ENCODE assay signal across 33 mouse cellular contexts in the genomic region with DNA sequence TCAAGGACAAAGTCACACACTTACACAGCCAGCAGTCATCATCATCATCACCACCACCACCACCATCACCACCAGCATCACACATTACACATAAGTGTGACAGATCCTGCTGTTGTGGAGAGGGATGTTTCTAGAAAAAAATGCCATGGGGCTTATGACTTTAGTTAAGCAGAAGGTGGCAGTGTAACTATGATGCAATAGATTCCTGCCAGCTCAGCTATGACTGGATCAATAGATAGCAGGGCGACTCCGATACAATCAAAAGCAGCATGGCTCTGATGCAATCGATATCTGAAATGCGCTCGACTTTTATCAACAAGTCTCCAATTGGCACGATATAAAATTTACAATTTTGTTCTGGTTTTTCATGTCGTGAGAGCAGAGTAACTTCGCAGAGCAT.
DNase-seq lines count a peak whose midpoint lies in the region; ATAC-seq and TF ChIP-seq lines count a peak whose summit lies in the region.
"Had no signal": no experiment of that assay in that cellular context is flagged by ENCODE, and none has a peak within 500 bp of the region (broad histone marks: within the 10 kb centered on the region; RNA-seq: fewer than 3 reads in every experiment).

No protein-coding gene starts in this region.

- 86% methylated on average over 8 of the region's 8 CpGs for WGBS in hindbrain, postnatal 0 days
- 86% methylated on average over 8 of the region's 8 CpGs for WGBS in hindbrain, embryonic 11.5 days
- WGBS in liver, embryonic 11.5 days, result 73% methylated on average over 8 of the region's 8 CpGs
- WGBS in liver, postnatal 0 days (ENCODE audit: insufficient replicate concordance), result 62% methylated on average over 8 of the region's 8 CpGs

- peak; percentile 37; the same call in 1 of the 2 replicates for TF ChIP-seq CTCF in hindbrain, postnatal 0 days (IDR thresholded peaks at IDR 0.05; ENCODE audit: low read depth)
- no peak for TF ChIP-seq CTCF in G1E (IDR thresholded peaks at IDR 0.05; ENCODE audit: low read depth, low read length)
- peak; percentile 39; the same call in 1 of the 2 replicates for TF ChIP-seq CTCF in liver, postnatal 0 days (IDR thresholded peaks at IDR 0.05; ENCODE audit: low read depth)

- no peak overlapping the region for H3K4me3 ChIP-seq in hindbrain, postnatal 0 days (ENCODE audit: low read length)
- no peak overlapping the region for H3K4me3 ChIP-seq in hindbrain, embryonic 11.5 days (ENCODE audit: low read depth, low read length)
- H3K4me3 ChIP-seq in liver, embryonic 11.5 days (ENCODE audit: low read depth, low read length), result no peak overlapping the region
- no peak overlapping the region for H3K4me3 ChIP-seq in G1E (ENCODE audit: low read depth, low read length)
- no peak overlapping the region for H3K4me3 ChIP-seq in liver, postnatal 0 days (ENCODE audit: low read depth, low read length)
- H3K4me3 ChIP-seq: embryonic facial prominence, embryonic 12.5 days; limb, embryonic 13.5 days; liver, embryonic 15.5 days; lung, embryonic 15.5 days; midbrain, embryonic 10.5 days; midbrain, embryonic 15.5 days; myocyte; neural tube, embryonic 12.5 days; stomach, embryonic 15.5 days had no signal

- ATAC-seq in hindbrain, postnatal 0 days, result no peak
- no peak for ATAC-seq in hindbrain, embryonic 11.5 days (ENCODE audit: low FRiP score)
- ATAC-seq in liver, embryonic 11.5 days (replicated peaks; ENCODE audit: low FRiP score), result 0 out of 2 replicates have a peak, but pooled peaks have one; percentile 20
- peak; percentile 51; the same call in 1 of the 2 replicates for ATAC-seq in G1E (ENCODE audit: extremely low read depth, insufficient number of reproducible peaks, low FRiP score, poor library complexity, severe bottlenecking)
- ATAC-seq in liver, postnatal 0 days, result peak; percentile 36; the same call in 1 of the 2 replicates
- ATAC-seq: inflammation-experienced regulatory T-cells, adult 6 months; midbrain, embryonic 15.5 days had no signal

- no peaks in the 10 kb centered on the region for H3K9me3 ChIP-seq in hindbrain, postnatal 0 days (ENCODE audit: low read length)
- H3K9me3 ChIP-seq in hindbrain, embryonic 11.5 days (ENCODE audit: control insufficient read depth, low read length), result no peaks in the 10 kb centered on the region
- no peaks in the 10 kb centered on the region for H3K9me3 ChIP-seq in liver, embryonic 11.5 days (ENCODE audit: control insufficient read depth, low read length)
- H3K9me3 ChIP-seq in G1E (replicated peaks), result no peaks in the 10 kb centered on the region
- H3K9me3 ChIP-seq in liver, postnatal 0 days (ENCODE audit: low read length), result no peaks in the 10 kb centered on the region
- H3K9me3 ChIP-seq: embryonic facial prominence, embryonic 12.5 days; limb, embryonic 13.5 days; liver, embryonic 15.5 days; lung, embryonic 15.5 days; midbrain, embryonic 10.5 days; midbrain, embryonic 15.5 days; neural tube, embryonic 12.5 days; stomach, embryonic 15.5 days had no signal

- no peaks in the 10 kb centered on the region for H3K4me1 ChIP-seq in hindbrain, postnatal 0 days (ENCODE audit: insufficient read depth, low read length)
- no peaks in the 10 kb centered on the region for H3K4me1 ChIP-seq in hindbrain, embryonic 11.5 days (replicated peaks; ENCODE audit: control insufficient read depth, insufficient read depth, low read length)
- H3K4me1 ChIP-seq in liver, embryonic 11.5 days (replicated peaks; ENCODE audit: control insufficient read depth, insufficient read depth, low read length), result no peaks in the 10 kb centered on the region
- H3K4me1 ChIP-seq in G1E (ENCODE audit: insufficient read depth, low read depth, low read length), result peaks cover 50% of the 10 kb centered on the region
- H3K4me1 ChIP-seq in liver, postnatal 0 days (ENCODE audit: insufficient read depth), result no peaks in the 10 kb centered on the region
- H3K4me1 ChIP-seq: embryonic facial prominence, embryonic 12.5 days; limb, embryonic 13.5 days; liver, embryonic 15.5 days; lung, embryonic 15.5 days; midbrain, embryonic 10.5 days; midbrain, embryonic 15.5 days; neural tube, embryonic 12.5 days; stomach, embryonic 15.5 days had no signal

- no peaks in the 10 kb centered on the region for H3K27me3 ChIP-seq in hindbrain, postnatal 0 days (ENCODE audit: insufficient read depth, low read length)
- H3K27me3 ChIP-seq in hindbrain, embryonic 11.5 days (ENCODE audit: control insufficient read depth, insufficient read depth, low read length), result no peaks in the 10 kb centered on the region
- H3K27me3 ChIP-seq in liver, embryonic 11.5 days (replicated peaks; ENCODE audit: control insufficient read depth, insufficient read depth, low read length), result no peaks in the 10 kb centered on the region
- no peaks in the 10 kb centered on the region for H3K27me3 ChIP-seq in G1E (ENCODE audit: insufficient read depth, low read length)
- H3K27me3 ChIP-seq in liver, postnatal 0 days (ENCODE audit: insufficient read depth, low read length), result no peaks in the 10 kb centered on the region
- H3K27me3 ChIP-seq: embryonic facial prominence, embryonic 12.5 days; limb, embryonic 13.5 days; liver, embryonic 15.5 days; lung, embryonic 15.5 days; midbrain, embryonic 15.5 days; neural tube, embryonic 12.5 days; stomach, embryonic 15.5 days had no signal

- no peaks in the 10 kb centered on the region for H3K36me3 ChIP-seq in hindbrain, postnatal 0 days (ENCODE audit: insufficient read depth, low read length)
- no peaks in the 10 kb centered on the region for H3K36me3 ChIP-seq in hindbrain, embryonic 11.5 days (ENCODE audit: control insufficient read depth, insufficient read depth, low read length)
- no peaks in the 10 kb centered on the region for H3K36me3 ChIP-seq in liver, embryonic 11.5 days (ENCODE audit: control insufficient read depth, insufficient read depth, low read length)
- H3K36me3 ChIP-seq in G1E (replicated peaks), result peaks cover 4% of the 10 kb centered on the region
- H3K36me3 ChIP-seq in liver, postnatal 0 days (replicated peaks; ENCODE audit: insufficient read depth, low read length), result no peaks in the 10 kb centered on the region
- H3K36me3 ChIP-seq: embryonic facial prominence, embryonic 12.5 days; limb, embryonic 13.5 days; liver, embryonic 15.5 days; lung, embryonic 15.5 days; midbrain, embryonic 10.5 days; midbrain, embryonic 15.5 days; neural tube, embryonic 12.5 days; stomach, embryonic 15.5 days had no signal

- no peak overlapping the region for H3K27ac ChIP-seq in hindbrain, postnatal 0 days
- H3K27ac ChIP-seq in hindbrain, embryonic 11.5 days (ENCODE audit: low read depth, low read length), result no peak overlapping the region
- no peak overlapping the region for H3K27ac ChIP-seq in liver, embryonic 11.5 days (ENCODE audit: low read depth, low read length)
- no peak overlapping the region for H3K27ac ChIP-seq in liver, postnatal 0 days (ENCODE audit: low read depth)
- H3K27ac ChIP-seq: embryonic facial prominence, embryonic 12.5 days; hindbrain, embryonic 14.5 days; kidney, postnatal 0 days; limb, embryonic 13.5 days; liver, embryonic 15.5 days; lung, embryonic 15.5 days; midbrain, embryonic 10.5 days; midbrain, embryonic 15.5 days; neural tube, embryonic 12.5 days; stomach, embryonic 15.5 days had no signal

- TF ChIP-seq EP300 in liver, postnatal 0 days (IDR thresholded peaks at IDR 0.05; ENCODE audit: low read depth), result no peak

- no peak overlapping the region for H3K9ac ChIP-seq in hindbrain, postnatal 0 days (replicated peaks; ENCODE audit: low read length)
- H3K9ac ChIP-seq in hindbrain, embryonic 11.5 days (ENCODE audit: low read depth, low read length), result no peak overlapping the region
- H3K9ac ChIP-seq in liver, embryonic 11.5 days (ENCODE audit: low read depth, low read length), result no peak overlapping the region
- no peak overlapping the region for H3K9ac ChIP-seq in liver, postnatal 0 days (replicated peaks)
- H3K9ac ChIP-seq: embryonic facial prominence, embryonic 12.5 days; hindbrain, embryonic 14.5 days; limb, embryonic 13.5 days; liver, embryonic 15.5 days; lung, embryonic 15.5 days; midbrain, embryonic 15.5 days; neural tube, embryonic 12.5 days; stomach, embryonic 15.5 days had no signal

- no peak overlapping the region for H3K4me2 ChIP-seq in hindbrain, postnatal 0 days (ENCODE audit: low read depth, low read length)
- H3K4me2 ChIP-seq in hindbrain, embryonic 11.5 days (replicated peaks; ENCODE audit: low read depth, low read length), result no peak overlapping the region
- no peak overlapping the region for H3K4me2 ChIP-seq in liver, embryonic 11.5 days
- no peak overlapping the region for H3K4me2 ChIP-seq in liver, postnatal 0 days (ENCODE audit: low read depth, low read length)
- H3K4me2 ChIP-seq: embryonic facial prominence, embryonic 12.5 days; heart, embryonic 11.5 days; hindbrain, embryonic 14.5 days; limb, embryonic 13.5 days; liver, embryonic 15.5 days; lung, embryonic 15.5 days; midbrain, embryonic 15.5 days; neural tube, embryonic 12.5 days; stomach, embryonic 15.5 days had no signal

- DNase-seq in hindbrain, postnatal 0 days (ENCODE audit: low spot score), result no peak
- no peak for DNase-seq in hindbrain, embryonic 11.5 days (ENCODE audit: low spot score)
- DNase-seq in liver, embryonic 11.5 days (ENCODE audit: low spot score), result no peak
- DNase-seq in liver (no peak), G1E (ENCODE audit: low spot score) (no peak)
- DNase-seq in liver, postnatal 0 days, result no peak
- DNase-seq in spleen, adult 12 weeks (ENCODE audit: low spot score), result no peak
- no peak for DNase-seq in ovary, adult 18-20 months (ENCODE audit: low spot score)
- DNase-seq: adrenal gland, postnatal 10 days; cerebellum, adult 11 months; cerebellum, adult 9-10 months; cerebellum, postnatal 36 days; embryo, embryonic 11 days; gastrocnemius, postnatal 14 days; heart, adult 11 months; heart, postnatal 4 days; kidney, adult 8-10 months; kidney, postnatal 4 days; layer of hippocampus, adult 9-11 months; thymus, postnatal 14 days had no signal

Comparison
In these comparisons a context has a peak if more than half of its experiments do, and no peak if none do; other contexts are left out.
1. ATAC-seq: peak in liver, embryonic 11.5 days (single experiment), G1E (single experiment) and liver, postnatal 0 days (single experiment); none in hindbrain, postnatal 0 days (single experiment) and hindbrain, embryonic 11.5 days (single experiment).